Mouse (Mus musculus) adrenal gland, adult (tissue): ENCODE measurements around the gene Ccdc63.

ENCODE experiments used
- DNase-seq, 2 experiments: peaks; one replicate each; pipeline ENCODE4 v3.0.0; 2022 to 2023; ENCODE audit warnings: low spot score in 1 of 2; ENCODE audit not compliant: inconsistent age in 2 of 2

The Ccdc63 gene

GRCm38 (mm10) chr5:122130341-122130998, 10.2 kb downstream of the Ccdc63 start:
- DNase-seq = no peak

- DNase-seq = peak; percentile 60 to 92
Measured at GRCm38 (mm10) chr5:122129068-122129655, 11.5 kb downstream of the Ccdc63 start.

GRCm38 (mm10) chr5:122125211-122125760, 15.3 kb downstream of the Ccdc63 start:
- no peak for DNase-seq

- no peak for DNase-seq
Measured at GRCm38 (mm10) chr5:122116243-122116642, 24.4 kb downstream of the Ccdc63 start.

- DNase-seq = no peak
Measured at GRCm38 (mm10) chr5:122115266-122115763, 25.3 kb downstream of the Ccdc63 start.

- peak; percentile 53 to 84 for DNase-seq
Measured at GRCm38 (mm10) chr5:122114176-122114575, 26.4 kb downstream of the Ccdc63 start.

GRCm38 (mm10) chr5:122113450-122113849, 27.2 kb downstream of the Ccdc63 start:
- DNase-seq = no peak

- no peak for DNase-seq
Measured at GRCm38 (mm10) chr5:122111933-122112248, 28.7 kb downstream of the Ccdc63 start.

GRCm38 (mm10) chr5:122111091-122111932, 29.3 kb downstream of the Ccdc63 start:
- DNase-seq = no peak

GRCm38 (mm10) chr5:122110625-122111024, 30.0 kb downstream of the Ccdc63 start:
- no peak for DNase-seq

- no peak for DNase-seq
Measured at GRCm38 (mm10) chr5:122109325-122110060, 31.1 kb downstream of the Ccdc63 start.

- DNase-seq = no peak
Measured at GRCm38 (mm10) chr5:122108104-122108503, 32.5 kb downstream of the Ccdc63 start.

GRCm38 (mm10) chr5:122106212-122106611, 34.4 kb downstream of the Ccdc63 start:
- no peak for DNase-seq

GRCm38 (mm10) chr5:122104981-122105380, 35.6 kb downstream of the Ccdc63 start:
- DNase-seq = no peak

GRCm38 (mm10) chr5:122104201-122104600, 36.4 kb downstream of the Ccdc63 start:
- peak; percentile 30 to 67 for DNase-seq

GRCm38 (mm10) chr5:122103075-122103474, 37.5 kb downstream of the Ccdc63 start:
- no peak for DNase-seq

- no peak for DNase-seq
Measured at GRCm38 (mm10) chr5:122102476-122103050, 38.1 kb downstream of the Ccdc63 start.

- DNase-seq = no peak
Measured at GRCm38 (mm10) chr5:122094439-122094838, 46.2 kb downstream of the Ccdc63 start.

- no peak for DNase-seq
Measured at GRCm38 (mm10) chr5:122093734-122094133, 46.9 kb downstream of the Ccdc63 start.

GRCm38 (mm10) chr5:122092794-122093193, 47.8 kb downstream of the Ccdc63 start:
- no peak for DNase-seq

- peak; percentile 39 to 71 for DNase-seq
Measured at GRCm38 (mm10) chr5:122091070-122091469, 49.6 kb downstream of the Ccdc63 start.
